Mouse (Mus musculus) hindbrain, embryonic 11.5 days (tissue): ENCODE measurements around the gene Prdm11. TPM values are rescaled to one million over a fixed set of nuclear protein-coding genes. Genes with fewer than 3 reads are reported as not detected.

Experiments used
- ATAC-seq: fragments of 200-750 bp; cut with Nextera tagmentation; 2 replicates; pipeline ENCODE4 v1.8.0; 2017; ENCODE audit warnings: mild to moderate bottlenecking, moderate TSS enrichment, moderate library complexity; ENCODE audit not compliant: low FRiP score
- DNase-seq: peaks from one replicate; pipeline ENCODE4 v3.0.0-alpha.2; 2015; ENCODE audit warnings: low spot score
- H3K27ac ChIP-seq: fragments of 300-500 bp; sonication (generic); 2 replicates; pipeline ENCODE4 v1.5.1; 2014; ENCODE audit warnings: mild to moderate bottlenecking, low read depth, low read length
- H3K27me3 ChIP-seq: fragments of 300-500 bp; sonication (generic); 2 replicates; pipeline ENCODE4 v1.6.1; 2014; ENCODE audit warnings: mild to moderate bottlenecking, low read length, moderate library complexity, mixed read lengths; ENCODE audit not compliant: control insufficient read depth, insufficient read depth
- H3K36me3 ChIP-seq: fragments of 300-500 bp; sonication (generic); 2 replicates; pipeline ENCODE4 v1.6.1; 2014; ENCODE audit warnings: mild to moderate bottlenecking, low read length, moderate library complexity, mixed read lengths; ENCODE audit not compliant: control insufficient read depth, insufficient read depth
- H3K4me1 ChIP-seq: fragments of 300-500 bp; sonication (generic); replicated peaks from 2 replicates; pipeline ENCODE4 v1.6.1; 2014; ENCODE audit warnings: low read length, mixed read lengths; ENCODE audit not compliant: control insufficient read depth, insufficient read depth
- H3K4me2 ChIP-seq: fragments of 300-500 bp; sonication (generic); replicated peaks from 2 replicates; pipeline ENCODE4 v1.6.1; 2014; ENCODE audit warnings: mild to moderate bottlenecking, low read depth, low read length
- H3K4me3 ChIP-seq: fragments of 300-500 bp; sonication (generic); 2 replicates; pipeline ENCODE4 v1.5.1; 2014; ENCODE audit warnings: low read depth, low read length
- H3K9ac ChIP-seq: fragments of 300-500 bp; sonication (generic); 2 replicates; pipeline ENCODE4 v1.6.1; 2014; ENCODE audit warnings: low read depth, low read length
- H3K9me3 ChIP-seq: fragments of 300-500 bp; sonication (generic); 2 replicates; pipeline ENCODE4 v1.6.1; 2016; ENCODE audit warnings: low read length; ENCODE audit not compliant: control insufficient read depth
- WGBS: fragments of 180-500 bp; shearing (Covaris S2); extraction: QIAGEN DNeasy Blood & Tissue Kit; methylation state at CpG from one replicate; pipeline ENCODE4 v1.1.7; 2014; 5-methylcytosine and 5-hydroxymethylcytosine counted together
- polyA plus RNA-seq: library from polyadenylated mRNA; unstranded; fragments of >200 nt; fragmentation: Nextera tagmentation; extraction: Ambion mirVana; gene quantifications from 2 replicates; pipeline ENCODE4 v1.2.1, GENCODE M21; 2014

Gene Prdm11
- polyA plus RNA-seq, 1 experiment from 2014 or later: 2.2 TPM

GRCm38 (mm10) chr2:93051873-93052272 is 5.9 kb upstream of the Prdm11 start:
- Histone ChIP-seq H3K27me3 (no peaks in the 10 kb centered on the region), H3K27ac (no peak overlapping the region), H3K4me1 (no peaks in the 10 kb centered on the region), H3K9me3 (no peaks in the 10 kb centered on the region), H3K4me3 (no peak overlapping the region), H3K9ac (no peak overlapping the region), H3K4me2 (no peak overlapping the region), H3K36me3 (no peaks in the 10 kb centered on the region)
- DNase-seq (no peak), ATAC-seq (no peak)
- WGBS: 40% methylated on average over 1 of the region's 1 CpGs

- H3K27me3 ChIP-seq: no peaks in the 10 kb centered on the region
- no peak overlapping the region for H3K27ac ChIP-seq
- DNase-seq: no peak
- H3K9me3 ChIP-seq: no peaks in the 10 kb centered on the region
- 0 out of 2 replicates have a peak, but pooled peaks cover 4% of the 10 kb centered on the region for H3K4me1 ChIP-seq
- H3K4me2 ChIP-seq: no peak overlapping the region
- no peak overlapping the region for H3K9ac ChIP-seq
- no peak for ATAC-seq
- WGBS: 52% methylated on average over 6 of the region's 6 CpGs
- no peaks in the 10 kb centered on the region for H3K36me3 ChIP-seq
- H3K4me3 ChIP-seq: no peak overlapping the region
These were observed 2.8 kb upstream of the Prdm11 start for GRCm38 (mm10) chr2:93048601-93049323.

- DNase-seq: no peak
- Histone ChIP-seq H3K36me3 (no peaks in the 10 kb centered on the region), H3K4me3 (no peak overlapping the region), H3K9ac (no peak overlapping the region), H3K4me1 (0 out of 2 replicates have a peak, but pooled peaks cover 4% of the 10 kb centered on the region), H3K27ac (no peak overlapping the region), H3K4me2 (no peak overlapping the region), H3K27me3 (no peaks in the 10 kb centered on the region), H3K9me3 (no peaks in the 10 kb centered on the region)
- 84% methylated on average over 7 of the region's 7 CpGs for WGBS
- no peak for ATAC-seq
These were observed 1.6 kb upstream of the Prdm11 start for GRCm38 (mm10) chr2:93047491-93048050.

GRCm38 (mm10) chr2:93047036-93047435 is 1.1 kb upstream of the Prdm11 start:
- H3K4me2 ChIP-seq: no peak overlapping the region
- no peaks in the 10 kb centered on the region for H3K9me3 ChIP-seq
- H3K27me3 ChIP-seq: no peaks in the 10 kb centered on the region
- no peak overlapping the region for H3K4me3 ChIP-seq
- whole genome bisulfite sequencing: 77% methylated on average over 6 of the region's 6 CpGs
- ATAC-seq: no peak
- H3K36me3 ChIP-seq: no peaks in the 10 kb centered on the region
- no peak overlapping the region for H3K9ac ChIP-seq
- H3K27ac ChIP-seq: no peak overlapping the region
- H3K4me1 ChIP-seq: 0 out of 2 replicates have a peak, but pooled peaks cover 4% of the 10 kb centered on the region
- no peak for DNase-seq

GRCm38 (mm10) chr2:93046509-93046835 is 505 bp upstream of the Prdm11 start:
- H3K9me3 ChIP-seq: no peaks in the 10 kb centered on the region
- 0 out of 2 replicates have a peak, but pooled peaks cover 4% of the 10 kb centered on the region for H3K4me1 ChIP-seq
- no peaks in the 10 kb centered on the region for H3K36me3 ChIP-seq
- WGBS: 26% methylated on average over 5 of the region's 5 CpGs
- H3K4me3 ChIP-seq: peak overlapping the region; percentile 56
- no peaks in the 10 kb centered on the region for H3K27me3 ChIP-seq
- peak overlapping the region; percentile 94 for H3K9ac ChIP-seq
- ATAC-seq (no peak), DNase-seq (no peak)
- no peak overlapping the region for H3K27ac ChIP-seq
- peak overlapping the region; percentile 74 for H3K4me2 ChIP-seq

- H3K4me1 ChIP-seq: 0 out of 2 replicates have a peak, but pooled peaks cover 4% of the 10 kb centered on the region
- DNase-seq (peak; percentile 95), ATAC-seq (peak; percentile 97)
These were observed 694 bp downstream of the Prdm11 start for GRCm38 (mm10) chr2:93045129-93045817.

GRCm38 (mm10) chr2:93043449-93044157 is 2.4 kb downstream of the Prdm11 start:
- Histone ChIP-seq H3K4me2 (no peak overlapping the region), H3K27me3 (no peaks in the 10 kb centered on the region), H3K27ac (no peak overlapping the region), H3K4me1 (0 out of 2 replicates have a peak, but pooled peaks cover 4% of the 10 kb centered on the region), H3K4me3 (no peak overlapping the region), H3K9me3 (no peaks in the 10 kb centered on the region), H3K9ac (no peak overlapping the region), H3K36me3 (no peaks in the 10 kb centered on the region)
- no peak for ATAC-seq
- WGBS: 91% methylated on average over 3 of the region's 3 CpGs
- no peak for DNase-seq

More at GRCm38 (mm10) chr2:93045129-93045817, 694 bp downstream of the Prdm11 start:
- Histone ChIP-seq H3K4me2 (peak overlapping the region; percentile 74), H3K9me3 (no peaks in the 10 kb centered on the region), H3K27me3 (no peaks in the 10 kb centered on the region), H3K4me3 (peak overlapping the region; percentile 56), H3K27ac (peak overlapping the region; percentile 77), H3K36me3 (no peaks in the 10 kb centered on the region), H3K9ac (peak overlapping the region; percentile 94)
- WGBS: 0% methylated on average over 19 of the region's 55 CpGs

- Histone ChIP-seq H3K4me1 (0 out of 2 replicates have a peak, but pooled peaks cover 4% of the 10 kb centered on the region), H3K4me3 (no peak overlapping the region), H3K27me3 (no peaks in the 10 kb centered on the region), H3K36me3 (no peaks in the 10 kb centered on the region), H3K9me3 (no peaks in the 10 kb centered on the region), H3K27ac (no peak overlapping the region), H3K9ac (no peak overlapping the region), H3K4me2 (no peak overlapping the region)
- WGBS: 70% methylated on average over 6 of the region's 6 CpGs
- ATAC-seq (no peak), DNase-seq (no peak)
These were observed 4.5 kb downstream of the Prdm11 start for GRCm38 (mm10) chr2:93041470-93041869.
